Mouse (Mus musculus) adrenal gland, postnatal 36 days (tissue): ENCODE data around the gene Myo18b. TPM values are rescaled to one million over a fixed set of nuclear protein-coding genes. Genes with fewer than 3 reads are reported as not detected.

ENCODE experiments used
- DNase-seq, 2 experiments: peaks; one replicate each; pipeline ENCODE4 v3.0.0; 2021; ENCODE audit warnings: mixed read lengths in 1 of 2
- long read RNA-seq, 2 experiments: library from polyadenylated mRNA; stranded (forward); transcript quantifications; one replicate each; pipeline ENCODE4 v2.0.0; 2021; ENCODE audit warnings: borderline sequencing depth in 2 of 2
- total RNA-seq, 2 experiments: library from RNA; stranded (reverse); gene quantifications; 2 replicates each; pipeline ENCODE4 v1.2.3; 2021

Myo18b gene
- under 1 TPM; 0.03 TPM for total RNA-seq
- long read RNA-seq, experiment 1 = 0 reads
- long read RNA-seq, experiment 2 = 0 reads

- no peak for DNase-seq
These were observed at the start of gene Myo18b for GRCm38 (mm10) chr5:112895674-112896654. TSS of gene Myo18b (minus strand) at chr5:112896362.

- no peak for DNase-seq
These were observed 49.8 kb upstream of the Myo18b start for GRCm38 (mm10) chr5:112945925-112946324.

GRCm38 (mm10) chr5:112942244-112942643, 46.1 kb upstream of the Myo18b start:
- no peak for DNase-seq

GRCm38 (mm10) chr5:112941001-112941400, 44.8 kb upstream of the Myo18b start:
- DNase-seq = peak in 1 of 2 experiments; percentile 27

GRCm38 (mm10) chr5:112936632-112937031, 40.5 kb upstream of the Myo18b start:
- DNase-seq = no peak

GRCm38 (mm10) chr5:112935436-112935835, 39.3 kb upstream of the Myo18b start:
- no peak for DNase-seq

GRCm38 (mm10) chr5:112932878-112933567, 36.9 kb upstream of the Myo18b start:
- DNase-seq = no peak

- DNase-seq = no peak
These were observed 35.7 kb upstream of the Myo18b start for GRCm38 (mm10) chr5:112931901-112932300.

- no peak for DNase-seq
These were observed 32.2 kb upstream of the Myo18b start for GRCm38 (mm10) chr5:112928201-112928881.

- DNase-seq = no peak
These were observed 29.3 kb upstream of the Myo18b start for GRCm38 (mm10) chr5:112925422-112925821.

GRCm38 (mm10) chr5:112924806-112925205, 28.6 kb upstream of the Myo18b start:
- DNase-seq = no peak

GRCm38 (mm10) chr5:112923841-112924240, 27.7 kb upstream of the Myo18b start:
- no peak for DNase-seq

- no peak for DNase-seq
These were observed 25.8 kb upstream of the Myo18b start for GRCm38 (mm10) chr5:112921914-112922313.

GRCm38 (mm10) chr5:112910381-112910780, 14.2 kb upstream of the Myo18b start:
- DNase-seq = no peak

GRCm38 (mm10) chr5:112908169-112908614, 12.0 kb upstream of the Myo18b start:
- DNase-seq = peak; percentile 13 to 30

- DNase-seq = no peak
These were observed 11.3 kb upstream of the Myo18b start for GRCm38 (mm10) chr5:112907504-112907903.

GRCm38 (mm10) chr5:112893462-112894060, 2.6 kb downstream of the Myo18b start:
- no peak for DNase-seq

GRCm38 (mm10) chr5:112892411-112892810, 3.8 kb downstream of the Myo18b start:
- DNase-seq = peak in 1 of 2 experiments; percentile 18

GRCm38 (mm10) chr5:112888651-112889050, 7.5 kb downstream of the Myo18b start:
- DNase-seq = no peak

GRCm38 (mm10) chr5:112886687-112887491, 9.3 kb downstream of the Myo18b start:
- peak; percentile 77 to 79 for DNase-seq
